Mouse (Mus musculus) midbrain, embryonic 12.5 days (tissue): ENCODE measurements around the gene Maats1. TPM values are rescaled to one million over a fixed set of nuclear protein-coding genes. Genes with fewer than 3 reads are reported as not detected.

Source experiments
- ATAC-seq: fragments of 200-750 bp; cut with Nextera tagmentation; 2 replicates; pipeline ENCODE4 v1.8.0; 2017; ENCODE audit warnings: low read depth, moderate TSS enrichment, moderate library complexity; ENCODE audit not compliant: low FRiP score
- H3K27ac ChIP-seq: fragments of 300-500 bp; sonication (generic); replicated peaks from 2 replicates; pipeline ENCODE4 v1.5.1; 2016; ENCODE audit warnings: mild to moderate bottlenecking
- H3K27me3 ChIP-seq: fragments of 300-500 bp; sonication (generic); 2 replicates; pipeline ENCODE4 v1.6.1; 2016; ENCODE audit warnings: mild to moderate bottlenecking
- H3K36me3 ChIP-seq: fragments of 300-500 bp; sonication (generic); 2 replicates; pipeline ENCODE4 v1.6.1; 2016
- H3K4me1 ChIP-seq: fragments of 300-500 bp; sonication (generic); 2 replicates; pipeline ENCODE4 v1.6.1; 2016
- H3K4me2 ChIP-seq: fragments of 300-500 bp; sonication (generic); replicated peaks from 2 replicates; pipeline ENCODE4 v1.6.1; 2016; ENCODE audit warnings: mild to moderate bottlenecking, moderate library complexity
- H3K4me3 ChIP-seq: fragments of 300-500 bp; sonication (generic); 2 replicates; pipeline ENCODE4 v1.5.1; 2016; ENCODE audit warnings: mild to moderate bottlenecking
- H3K9ac ChIP-seq: fragments of 300-500 bp; sonication (generic); replicated peaks from 2 replicates; pipeline ENCODE4 v1.6.1; 2016; ENCODE audit warnings: mild to moderate bottlenecking, moderate library complexity
- H3K9me3 ChIP-seq: fragments of 300-500 bp; sonication (generic); 2 replicates; pipeline ENCODE4 v1.6.1; 2016; ENCODE audit warnings: mild to moderate bottlenecking
- WGBS: fragments of 180-500 bp; shearing (Covaris S2); methylation state at CpG from one replicate; pipeline ENCODE4 v1.1.7; 2016; 5-methylcytosine and 5-hydroxymethylcytosine counted together
- polyA plus RNA-seq: library from polyadenylated mRNA; unstranded; fragments of >200 nt; fragmentation: Nextera tagmentation; extraction: Ambion mirVana; gene quantifications from 2 replicates; pipeline ENCODE4 v1.2.1, GENCODE M21; 2016

The Maats1 gene
- polyA plus RNA-seq, 1 experiment from 2014 or later, result 0.51 TPM

DNA sequence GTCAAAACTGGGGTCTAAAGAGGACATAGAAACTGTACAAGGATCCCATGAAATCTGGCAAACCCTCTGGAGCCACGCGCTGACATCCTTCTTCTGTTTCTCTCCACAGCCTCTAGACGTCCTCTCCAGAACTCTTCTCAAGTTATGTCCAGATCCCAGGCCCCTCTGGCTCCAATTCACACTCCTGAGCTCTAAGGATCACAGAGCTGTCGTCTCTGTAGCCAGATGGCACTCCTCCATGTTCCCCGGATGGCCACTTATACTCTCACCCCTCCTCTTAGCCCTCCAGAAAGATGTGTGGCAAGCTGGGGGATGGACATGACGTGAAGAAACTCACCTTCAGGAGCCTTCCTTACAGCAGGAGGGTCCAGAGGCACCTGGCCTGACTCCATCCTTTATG lies 35.6 kb upstream of the Maats1 start:
- Histone ChIP-seq H3K9ac (no peak overlapping the region), H3K36me3 (no peaks in the 10 kb centered on the region), H3K4me3 (no peak overlapping the region), H3K4me2 (no peak overlapping the region), H3K4me1 (peaks cover 7% of the 10 kb centered on the region; the same call in 1 of the 2 replicates), H3K9me3 (no peaks in the 10 kb centered on the region), H3K27me3 (no peaks in the 10 kb centered on the region; the same call in 1 of the 2 replicates), H3K27ac (no peak overlapping the region)
- 89% methylated on average over 6 of the region's 6 CpGs for WGBS
- no peak for ATAC-seq

DNA sequence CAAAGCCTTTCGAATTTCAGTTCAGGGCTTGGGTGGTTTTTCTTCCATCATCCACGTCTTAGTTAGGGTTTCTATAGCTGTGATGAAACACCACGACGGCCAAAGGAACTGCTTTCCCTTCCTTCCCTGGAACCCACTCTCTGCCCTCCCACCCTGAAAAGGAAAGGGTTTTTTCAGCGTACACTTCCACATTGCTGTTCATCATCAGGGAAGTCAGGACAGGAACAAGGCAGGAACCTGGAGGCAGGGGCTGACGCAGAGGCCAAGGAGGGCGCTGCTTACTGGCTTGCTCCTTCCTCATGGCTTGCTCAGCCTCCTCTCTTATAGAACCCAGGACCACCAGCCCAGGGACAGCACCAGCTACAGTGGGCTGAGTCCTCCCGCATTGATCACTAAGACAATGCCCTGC lies 34.9 kb upstream of the Maats1 start:
- Histone ChIP-seq H3K27me3 (no peaks in the 10 kb centered on the region; the same call in 1 of the 2 replicates), H3K9ac (peak overlapping the region; percentile 45; the same call in 1 of the 2 replicates), H3K4me3 (peak overlapping the region; percentile 25), H3K4me2 (peak overlapping the region; percentile 43), H3K36me3 (no peaks in the 10 kb centered on the region), H3K27ac (0 out of 2 replicates have a peak overlapping the region, but pooled peaks have one; percentile 50), H3K9me3 (no peaks in the 10 kb centered on the region), H3K4me1 (peaks cover 7% of the 10 kb centered on the region; the same call in 1 of the 2 replicates)
- 59% methylated on average over 8 of the region's 8 CpGs for WGBS
- ATAC-seq, result peak; percentile 34; the same call in 1 of the 2 replicates

DNA sequence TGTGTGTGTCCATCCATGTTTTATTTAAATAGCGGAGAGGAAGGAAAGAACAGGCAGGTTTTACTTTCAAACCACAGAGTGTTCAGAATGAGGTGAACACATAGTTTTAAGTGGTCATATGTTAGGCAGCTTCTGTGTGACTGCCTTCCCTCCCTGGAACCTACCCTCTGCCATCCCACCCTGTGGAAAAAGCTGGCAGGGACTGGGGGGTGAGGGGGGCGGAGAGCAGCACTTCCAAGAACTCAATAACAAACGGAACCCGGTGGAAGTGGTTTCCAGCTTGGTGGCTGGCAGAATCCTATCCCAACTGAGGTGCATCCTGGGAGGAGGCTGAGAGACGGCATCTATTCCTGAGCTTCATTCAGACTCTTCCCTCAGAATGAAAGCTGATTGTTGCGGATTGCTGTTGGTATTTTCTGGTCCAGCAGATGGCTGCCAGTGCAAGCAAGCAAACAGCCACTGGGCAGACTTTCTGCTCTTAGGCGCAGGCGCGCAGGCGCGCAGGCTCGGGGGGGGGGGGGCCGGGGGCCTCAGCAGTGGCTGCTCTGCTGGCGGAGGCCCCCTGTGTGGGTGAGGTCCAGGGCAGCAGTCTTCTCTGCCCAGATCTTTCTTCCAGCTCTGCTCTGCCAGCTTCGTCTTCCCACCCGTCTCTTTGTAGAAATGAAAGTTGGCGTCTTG lies 34.4 kb upstream of the Maats1 start:
- peak; percentile 92 for ATAC-seq
- H3K4me2 ChIP-seq, result peak overlapping the region; percentile 43
- H3K36me3 ChIP-seq, result no peaks in the 10 kb centered on the region
- no peaks in the 10 kb centered on the region; the same call in 1 of the 2 replicates for H3K27me3 ChIP-seq
- 31% methylated on average over 17 of the region's 17 CpGs for WGBS
- H3K9me3 ChIP-seq, result no peaks in the 10 kb centered on the region
- peak overlapping the region; percentile 50 for H3K27ac ChIP-seq
- peak overlapping the region; percentile 45 for H3K9ac ChIP-seq
- peak overlapping the region; percentile 25 for H3K4me3 ChIP-seq
- peaks cover 7% of the 10 kb centered on the region; the same call in 1 of the 2 replicates for H3K4me1 ChIP-seq

DNA sequence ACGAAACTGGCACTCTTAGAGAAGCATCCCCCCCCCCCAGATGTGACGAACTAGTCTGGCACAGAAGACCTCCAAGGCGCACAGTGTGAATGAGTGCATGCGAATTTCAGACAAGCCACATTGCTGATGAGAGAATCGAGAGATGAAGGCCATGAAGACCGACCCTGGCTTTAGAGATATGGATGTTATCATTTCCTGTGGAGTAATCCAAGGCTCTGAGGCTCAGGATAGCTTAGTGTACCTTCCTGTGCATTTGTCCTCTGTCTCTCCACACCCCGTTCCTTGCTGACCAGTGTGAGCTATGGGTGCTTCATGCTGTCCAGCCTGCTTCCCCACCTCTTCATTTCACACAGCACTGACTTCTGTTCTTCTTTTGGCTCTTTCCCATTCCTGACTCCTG lies 33.2 kb upstream of the Maats1 start:
- Histone ChIP-seq H3K27me3 (no peaks in the 10 kb centered on the region; the same call in 1 of the 2 replicates), H3K9me3 (no peaks in the 10 kb centered on the region), H3K36me3 (no peaks in the 10 kb centered on the region), H3K27ac (no peak overlapping the region), H3K4me1 (peaks cover 7% of the 10 kb centered on the region; the same call in 1 of the 2 replicates), H3K4me2 (no peak overlapping the region), H3K9ac (no peak overlapping the region), H3K4me3 (no peak overlapping the region)
- no peak for ATAC-seq
- 82% methylated on average over 7 of the region's 7 CpGs for WGBS

DNA sequence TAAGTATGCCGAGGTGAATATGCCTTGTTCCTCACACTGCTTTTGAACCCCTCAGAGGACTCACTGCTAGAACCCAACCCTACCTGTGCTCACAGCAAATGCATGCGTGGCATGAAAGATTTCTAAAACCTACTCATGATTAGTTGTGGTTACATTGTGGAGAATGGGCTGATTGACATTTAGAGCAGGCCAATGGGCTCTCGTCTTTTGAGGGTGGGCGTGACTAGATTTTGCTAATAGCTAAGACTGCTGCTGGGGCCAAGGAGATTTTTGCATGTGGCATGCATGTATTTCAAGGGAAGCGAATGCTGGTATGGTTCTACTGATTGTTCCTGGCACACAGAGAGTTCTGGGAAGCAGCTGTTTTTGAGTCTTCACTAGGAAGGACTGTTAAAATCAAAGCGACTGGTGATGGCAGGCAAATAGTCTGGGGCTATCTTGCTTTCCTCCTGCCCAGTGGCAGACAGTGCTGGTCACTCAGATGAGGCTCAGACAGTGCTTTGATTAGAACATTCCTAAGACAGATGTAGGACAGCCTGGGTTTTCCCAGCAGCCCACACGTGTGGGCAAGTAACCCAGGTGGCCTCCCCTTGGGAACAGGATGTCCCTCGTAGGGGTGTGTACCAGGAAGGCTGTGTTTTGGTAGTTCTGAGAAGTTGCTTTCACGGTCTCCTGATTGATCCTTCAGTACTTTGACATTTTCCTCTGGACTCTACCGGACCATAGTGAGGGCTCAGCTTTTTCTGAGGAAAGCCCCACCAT lies 32.6 kb upstream of the Maats1 start:
- Histone ChIP-seq H3K4me3 (no peak overlapping the region), H3K36me3 (no peaks in the 10 kb centered on the region), H3K9me3 (no peaks in the 10 kb centered on the region), H3K27ac (no peak overlapping the region), H3K4me2 (no peak overlapping the region), H3K27me3 (no peaks in the 10 kb centered on the region; the same call in 1 of the 2 replicates), H3K9ac (no peak overlapping the region), H3K4me1 (peaks cover 7% of the 10 kb centered on the region; the same call in 1 of the 2 replicates)
- 86% methylated on average over 10 of the region's 10 CpGs for WGBS
- ATAC-seq, result no peak

DNA sequence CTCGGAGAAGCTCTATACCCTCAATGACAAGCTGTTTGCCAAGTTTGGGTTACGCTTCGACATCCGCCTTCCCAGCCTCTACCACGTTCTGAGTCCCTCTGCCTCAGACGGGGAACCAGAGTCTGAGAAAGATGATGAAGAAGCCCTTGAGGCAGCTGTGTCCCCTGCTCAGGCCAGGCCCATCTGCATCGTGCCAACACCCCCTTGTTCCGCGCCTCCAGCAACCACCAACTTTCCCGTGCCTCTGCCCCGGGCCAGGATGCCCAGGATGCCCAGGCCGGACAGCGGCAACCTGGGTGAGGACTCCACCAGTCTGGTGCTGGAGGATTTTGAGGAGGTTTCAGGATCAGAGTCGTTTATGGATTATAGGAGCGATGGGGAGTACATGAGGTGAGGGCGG lies 32.0 kb upstream of the Maats1 start:
- Histone ChIP-seq H3K9ac (no peak overlapping the region), H3K9me3 (no peaks in the 10 kb centered on the region), H3K27me3 (no peaks in the 10 kb centered on the region; the same call in 1 of the 2 replicates), H3K27ac (no peak overlapping the region), H3K4me1 (peaks cover 7% of the 10 kb centered on the region; the same call in 1 of the 2 replicates), H3K36me3 (no peaks in the 10 kb centered on the region), H3K4me3 (no peak overlapping the region), H3K4me2 (no peak overlapping the region)
- ATAC-seq, result no peak
- 86% methylated on average over 16 of the region's 16 CpGs for WGBS

DNA sequence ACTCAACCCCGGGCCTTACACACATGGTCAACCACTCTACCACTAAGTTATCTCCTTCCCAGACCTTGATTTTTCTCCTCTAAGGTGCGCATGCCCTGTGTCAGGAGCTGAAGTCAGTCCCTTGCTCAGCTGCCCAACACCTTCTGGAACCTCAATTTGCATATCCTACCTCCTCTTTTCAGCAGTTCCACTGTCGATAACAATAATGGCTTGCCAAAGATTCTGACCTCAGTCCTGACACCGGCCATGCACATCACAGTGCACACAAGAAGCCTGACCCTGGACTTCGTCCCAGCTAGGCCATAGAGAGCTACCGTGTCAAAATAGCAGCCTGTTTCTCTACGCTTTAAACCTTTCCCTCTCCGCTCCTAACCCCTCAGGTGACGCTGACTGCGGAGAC lies 31.5 kb upstream of the Maats1 start:
- H3K4me3 ChIP-seq, result no peak overlapping the region
- no peaks in the 10 kb centered on the region for H3K27me3 ChIP-seq
- no peaks in the 10 kb centered on the region for H3K9me3 ChIP-seq
- peaks cover 7% of the 10 kb centered on the region; the same call in 1 of the 2 replicates for H3K4me1 ChIP-seq
- no peak overlapping the region for H3K27ac ChIP-seq
- H3K36me3 ChIP-seq, result no peaks in the 10 kb centered on the region
- H3K4me2 ChIP-seq, result no peak overlapping the region
- H3K9ac ChIP-seq, result no peak overlapping the region
- WGBS, result 83% methylated on average over 10 of the region's 10 CpGs
- ATAC-seq, result no peak

DNA sequence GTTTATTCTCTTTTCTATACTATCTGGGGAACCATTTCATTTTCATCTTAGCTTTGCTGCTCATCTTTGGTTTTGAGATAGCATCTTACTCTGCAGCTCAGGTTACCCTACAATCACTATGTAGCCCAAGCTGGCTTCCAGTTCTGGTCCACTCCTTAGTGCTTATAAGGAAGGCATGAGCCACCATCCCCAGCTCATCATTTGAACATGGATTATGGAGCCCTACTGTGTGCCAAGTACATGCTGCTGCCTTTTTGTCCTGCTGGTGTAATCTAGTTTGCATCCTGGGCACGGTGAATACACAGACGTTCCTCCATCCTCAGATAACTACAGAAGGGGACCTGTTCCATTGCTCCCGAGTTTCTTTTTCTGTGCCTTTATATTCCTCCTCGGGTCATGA lies 30.9 kb upstream of the Maats1 start:
- H3K27ac ChIP-seq, result no peak overlapping the region
- ATAC-seq, result no peak
- H3K36me3 ChIP-seq, result no peaks in the 10 kb centered on the region
- H3K9me3 ChIP-seq, result no peaks in the 10 kb centered on the region
- H3K27me3 ChIP-seq, result no peaks in the 10 kb centered on the region
- no peak overlapping the region for H3K4me3 ChIP-seq
- H3K9ac ChIP-seq, result no peak overlapping the region
- 84% methylated on average over 4 of the region's 4 CpGs for WGBS
- H3K4me2 ChIP-seq, result no peak overlapping the region
- H3K4me1 ChIP-seq, result peaks cover 7% of the 10 kb centered on the region; the same call in 1 of the 2 replicates

DNA sequence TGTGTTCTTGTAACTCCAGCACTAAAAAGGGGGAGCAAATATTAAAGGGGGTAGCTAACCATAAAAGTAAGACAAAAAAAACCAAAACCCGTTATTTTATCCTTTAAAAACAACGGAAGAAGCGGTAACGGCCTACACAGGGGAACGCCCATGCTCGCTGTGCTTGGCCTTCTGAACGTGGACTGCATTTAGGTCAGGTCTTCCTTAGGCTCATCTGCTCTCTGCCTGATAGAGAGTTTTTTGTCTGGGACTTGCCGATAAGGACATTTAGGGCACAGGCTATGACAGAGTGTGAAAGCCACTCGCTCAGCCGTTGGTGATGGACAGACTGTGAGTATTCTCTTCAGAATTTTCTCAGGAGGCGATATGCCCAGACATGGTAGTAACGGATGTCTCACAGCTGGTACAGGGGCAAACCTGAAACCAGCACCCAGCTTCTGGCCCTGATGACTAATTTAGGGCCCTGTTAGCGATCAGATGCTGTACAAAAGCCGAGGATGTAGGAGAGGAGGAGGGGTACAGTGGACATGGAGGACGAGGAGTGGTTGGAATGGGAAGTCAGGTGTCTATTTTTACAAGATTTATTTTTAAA lies 29.9 kb upstream of the Maats1 start:
- H3K4me1 ChIP-seq, result peaks cover 7% of the 10 kb centered on the region; the same call in 1 of the 2 replicates
- H3K4me2 ChIP-seq, result no peak overlapping the region
- H3K9me3 ChIP-seq, result no peaks in the 10 kb centered on the region
- no peak overlapping the region for H3K9ac ChIP-seq
- 90% methylated on average over 15 of the region's 15 CpGs for WGBS
- no peaks in the 10 kb centered on the region for H3K27me3 ChIP-seq
- no peaks in the 10 kb centered on the region for H3K36me3 ChIP-seq
- no peak for ATAC-seq
- H3K4me3 ChIP-seq, result no peak overlapping the region
- H3K27ac ChIP-seq, result no peak overlapping the region

DNA sequence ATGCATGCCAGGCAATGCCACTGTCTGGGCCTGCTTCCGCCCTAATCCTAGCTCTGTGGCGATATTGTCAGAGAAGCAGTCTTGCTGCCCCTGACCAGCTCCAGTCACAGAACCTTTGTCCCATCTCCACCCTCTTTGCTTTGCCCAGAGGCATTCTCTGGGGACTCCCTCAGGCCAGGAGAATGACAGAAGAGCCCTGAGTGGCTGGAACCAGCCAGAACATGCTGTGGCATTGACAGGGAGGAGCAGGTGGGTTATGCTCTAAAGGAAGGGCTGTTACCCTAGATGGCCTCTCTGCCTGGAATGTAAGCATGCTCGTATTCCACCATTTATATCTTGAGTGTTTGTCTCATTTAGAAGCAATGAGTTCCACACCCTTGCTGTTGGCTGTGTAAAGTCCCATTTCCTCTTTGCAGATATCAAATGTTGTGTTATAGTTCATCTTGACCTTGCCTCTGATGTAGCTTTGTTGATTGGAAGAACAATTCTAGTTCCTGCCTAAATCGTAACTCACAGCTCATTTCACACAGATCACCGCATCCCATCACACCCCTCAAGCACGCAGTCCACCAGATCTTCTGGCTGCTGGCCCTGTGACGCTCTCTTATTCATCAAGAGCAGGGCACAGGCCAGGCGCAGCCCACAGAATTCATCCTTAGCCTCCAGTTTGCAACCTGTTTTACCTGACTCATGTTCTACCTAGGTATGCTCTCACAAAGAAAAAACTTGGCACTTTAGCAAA lies 28.9 kb upstream of the Maats1 start:
- H3K9me3 ChIP-seq, result no peaks in the 10 kb centered on the region
- H3K4me1 ChIP-seq, result no peaks in the 10 kb centered on the region
- WGBS, result 91% methylated on average over 8 of the region's 8 CpGs
- no peaks in the 10 kb centered on the region for H3K36me3 ChIP-seq
- no peak for ATAC-seq
- no peak overlapping the region for H3K27ac ChIP-seq
- H3K4me3 ChIP-seq, result no peak overlapping the region
- no peak overlapping the region for H3K9ac ChIP-seq
- H3K4me2 ChIP-seq, result no peak overlapping the region
- H3K27me3 ChIP-seq, result no peaks in the 10 kb centered on the region

DNA sequence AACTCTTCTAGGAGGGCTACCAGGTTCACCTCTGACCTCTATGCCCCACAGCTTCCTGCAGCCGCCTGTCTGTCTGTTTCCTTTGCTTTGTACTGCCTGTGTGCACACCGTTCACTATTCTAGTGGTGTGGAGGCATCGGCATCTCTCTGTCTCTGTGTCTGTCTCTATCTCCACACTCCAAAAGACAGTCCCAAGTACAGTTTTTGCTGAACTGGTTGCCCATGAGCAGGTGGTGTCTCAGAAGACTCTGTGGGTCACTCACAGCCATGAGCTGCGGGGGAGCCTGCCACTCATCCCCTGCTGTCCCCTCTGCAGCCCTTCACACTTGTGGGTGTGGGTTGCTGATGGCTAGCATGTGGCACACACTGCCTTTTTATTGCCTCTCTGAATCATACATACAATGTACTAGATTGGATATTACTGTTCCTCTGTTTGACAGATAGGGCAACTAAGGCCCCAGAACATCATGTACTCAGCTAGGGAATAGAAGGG lies 28.1 kb upstream of the Maats1 start:
- no peak overlapping the region for H3K9ac ChIP-seq
- no peaks in the 10 kb centered on the region for H3K27me3 ChIP-seq
- no peaks in the 10 kb centered on the region for H3K4me1 ChIP-seq
- no peak overlapping the region for H3K4me2 ChIP-seq
- no peaks in the 10 kb centered on the region for H3K9me3 ChIP-seq
- no peak overlapping the region for H3K27ac ChIP-seq
- no peak overlapping the region for H3K4me3 ChIP-seq
- H3K36me3 ChIP-seq, result no peaks in the 10 kb centered on the region
- no peak for ATAC-seq
- WGBS, result 84% methylated on average over 4 of the region's 4 CpGs
